Mouse (Mus musculus) 3134 (cell line): ENCODE measurements around the gene Glis3.

Experiments used
- DNase-seq: peaks from one replicate; pipeline ENCODE4 v3.0.0-alpha.2; 2011; ENCODE audit warnings: low spot score; ENCODE audit not compliant: insufficient read length; ENCODE audit errors: extremely low read depth

Glis3 gene

GRCm38 (mm10) chr19:28656882-28657281 is 23.0 kb downstream of the Glis3 start:
- no peak for DNase-seq

DNA sequence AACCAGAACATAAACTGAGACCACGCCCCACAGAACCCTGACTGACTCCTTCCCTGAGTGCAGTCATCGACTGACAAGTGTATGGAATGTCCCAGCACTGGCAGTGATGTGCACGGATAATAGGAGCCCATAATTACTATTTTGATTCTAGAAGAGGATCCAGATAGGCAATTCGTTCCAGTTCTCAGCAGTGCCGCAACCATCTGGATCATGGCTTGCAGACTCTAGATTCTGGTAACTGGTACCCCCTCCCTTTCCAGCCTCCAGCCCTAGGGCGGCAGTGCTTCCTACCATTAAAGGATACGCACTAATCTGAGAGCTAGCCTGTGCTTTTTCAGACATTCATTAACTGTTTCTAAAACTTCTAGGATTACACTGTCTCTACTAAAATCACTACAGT is 24.7 kb downstream of the Glis3 start:
- DNase-seq, result no peak

DNA sequence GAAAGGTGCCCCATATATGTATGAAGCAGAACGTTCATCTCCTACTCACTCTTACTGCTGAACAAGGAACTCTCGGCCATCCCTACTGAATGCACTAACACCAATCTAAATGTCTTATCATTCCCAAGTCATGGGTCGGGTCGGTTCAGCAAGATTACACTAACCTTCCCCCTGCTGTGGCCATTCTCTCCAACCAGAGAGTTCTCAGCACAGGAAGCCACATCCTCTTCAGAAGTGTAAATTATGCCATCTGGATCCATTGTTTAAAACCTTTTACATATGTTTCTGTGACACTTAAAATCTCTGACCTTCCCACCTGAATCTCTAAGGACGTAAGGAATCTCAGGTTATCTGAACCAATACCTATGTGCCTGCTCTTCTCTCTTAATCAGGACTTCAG is 29.0 kb downstream of the Glis3 start:
- DNase-seq, result no peak

DNA sequence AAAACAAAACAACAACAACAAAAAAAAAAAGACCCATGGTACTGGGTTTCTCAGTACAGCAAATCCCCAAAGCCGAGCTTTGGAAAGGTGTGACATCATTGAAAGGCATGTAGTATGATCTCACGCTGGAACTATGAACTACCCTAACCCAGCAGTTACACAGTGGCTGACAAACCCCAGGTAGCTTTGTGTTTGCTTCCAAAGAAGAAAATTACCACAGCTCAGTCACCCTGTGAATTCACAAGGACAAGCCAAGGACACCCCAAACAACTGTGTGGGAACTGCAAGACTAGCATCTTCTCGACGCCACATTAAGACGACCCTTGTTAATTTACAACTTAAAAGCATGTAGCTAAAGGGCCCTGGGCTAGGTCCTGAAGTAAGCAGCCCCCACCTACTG is 30.4 kb downstream of the Glis3 start:
- no peak for DNase-seq

GRCm38 (mm10) chr19:28648881-28649280 is 31.0 kb downstream of the Glis3 start:
- no peak for DNase-seq

DNA sequence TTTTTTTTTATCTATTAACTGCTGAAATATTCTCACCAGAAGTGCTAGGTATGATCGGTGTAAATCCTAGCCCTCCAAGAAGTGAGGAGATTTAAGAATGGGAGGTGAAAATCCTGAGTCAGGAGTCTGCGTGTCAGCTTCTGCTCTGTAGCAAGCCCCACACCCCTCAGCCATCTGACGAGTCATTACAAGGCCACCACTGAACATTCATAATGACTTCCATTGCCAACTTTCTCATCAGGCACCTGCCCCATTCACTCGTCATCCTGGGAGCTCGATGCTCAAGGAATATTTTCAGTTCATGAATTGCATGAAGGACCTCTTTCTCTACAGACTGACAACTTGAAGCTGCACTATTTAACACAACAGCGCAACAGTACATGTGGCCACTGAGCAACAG is 32.5 kb downstream of the Glis3 start:
- DNase-seq, result no peak

DNA sequence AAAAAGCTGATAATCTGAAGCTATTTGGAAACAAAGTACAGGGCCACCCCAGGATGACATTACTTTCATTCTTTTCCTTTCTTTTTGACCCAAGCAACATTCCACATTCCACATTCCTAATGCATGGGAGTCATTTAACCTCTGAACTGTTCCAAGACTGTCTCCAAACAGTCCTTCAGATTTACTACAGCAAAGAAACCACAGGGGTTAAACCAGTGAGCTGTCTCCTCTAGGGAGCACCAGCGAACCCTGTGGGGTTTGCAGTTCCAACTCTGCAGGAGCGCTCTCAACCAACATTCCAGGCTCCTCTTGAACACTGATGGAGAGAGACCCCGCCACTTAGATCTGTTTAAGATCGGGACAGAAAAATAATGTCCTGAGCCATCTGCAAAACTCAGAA is 33.6 kb downstream of the Glis3 start:
- peak; percentile 62 for DNase-seq

DNA sequence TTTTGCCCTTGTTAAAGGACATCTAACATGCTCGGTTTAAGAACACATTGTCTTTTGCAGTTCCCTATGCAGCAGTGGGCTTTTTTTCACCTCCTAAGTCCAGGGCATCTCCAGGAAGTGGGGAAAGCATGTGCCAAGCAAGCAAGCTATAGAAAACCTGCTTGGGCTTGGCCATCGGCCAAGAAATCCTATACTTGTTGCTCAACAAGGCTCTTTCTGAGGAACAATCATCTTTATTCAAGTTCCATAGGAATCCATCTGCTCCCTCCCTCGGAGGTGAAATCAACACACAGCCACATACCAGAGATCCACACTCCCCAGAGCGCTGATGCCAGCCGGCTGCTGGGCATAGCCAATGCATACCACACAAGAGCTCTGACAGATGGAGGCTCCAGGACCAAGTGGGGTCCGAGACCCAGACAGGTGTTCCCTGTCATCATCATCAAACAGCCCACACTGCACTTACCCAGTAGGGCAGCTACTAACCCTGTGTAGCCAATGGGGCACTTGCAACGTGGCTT is 39.0 kb downstream of the Glis3 start:
- DNase-seq, result no peak

DNA sequence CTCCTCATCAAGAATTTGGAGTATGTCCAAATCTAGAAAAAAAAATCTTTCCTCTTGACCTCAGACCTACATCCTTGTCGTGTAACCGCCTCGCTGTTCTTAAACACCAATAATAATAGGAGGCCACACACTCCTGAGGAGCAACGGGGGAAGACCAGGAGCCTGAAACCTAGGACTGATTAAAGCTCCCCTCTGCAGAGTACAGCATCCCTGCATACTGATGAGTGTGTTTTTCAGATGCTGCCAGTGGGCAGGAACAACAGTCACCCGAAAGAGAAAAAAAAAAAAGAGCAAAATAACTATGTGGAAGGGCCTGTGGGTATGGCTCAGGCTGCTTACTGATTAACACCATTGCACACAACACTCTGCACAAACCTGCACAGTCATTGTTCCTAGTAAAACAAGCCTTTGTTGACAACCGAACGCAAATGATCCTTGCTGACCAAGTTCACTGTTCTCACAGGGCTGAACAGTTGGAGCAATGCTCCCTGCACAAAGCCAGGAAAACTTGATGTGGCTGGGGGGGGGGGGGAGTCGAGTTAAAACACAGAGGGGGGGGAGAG is 43.8 kb downstream of the Glis3 start:
- no peak for DNase-seq

DNA sequence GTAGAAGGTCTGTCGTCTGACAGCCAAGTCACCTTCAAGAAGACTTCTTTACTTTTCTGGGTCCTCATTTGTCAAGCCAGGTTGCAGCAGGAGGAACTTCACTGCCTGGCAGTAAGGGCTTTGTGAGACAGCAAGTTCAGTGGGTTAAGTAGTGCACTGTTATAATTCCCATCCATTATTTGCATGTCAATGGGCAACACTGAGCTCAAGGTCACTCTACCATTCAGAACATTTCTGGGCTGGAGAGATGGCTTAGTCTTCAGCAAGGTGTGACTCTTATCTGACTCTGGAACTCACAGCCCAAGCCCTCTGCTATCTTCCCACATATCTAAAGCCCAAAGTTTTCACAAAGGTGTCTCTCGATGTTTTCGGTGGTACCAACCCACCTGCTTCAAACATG is 44.9 kb downstream of the Glis3 start:
- DNase-seq, result no peak

DNA sequence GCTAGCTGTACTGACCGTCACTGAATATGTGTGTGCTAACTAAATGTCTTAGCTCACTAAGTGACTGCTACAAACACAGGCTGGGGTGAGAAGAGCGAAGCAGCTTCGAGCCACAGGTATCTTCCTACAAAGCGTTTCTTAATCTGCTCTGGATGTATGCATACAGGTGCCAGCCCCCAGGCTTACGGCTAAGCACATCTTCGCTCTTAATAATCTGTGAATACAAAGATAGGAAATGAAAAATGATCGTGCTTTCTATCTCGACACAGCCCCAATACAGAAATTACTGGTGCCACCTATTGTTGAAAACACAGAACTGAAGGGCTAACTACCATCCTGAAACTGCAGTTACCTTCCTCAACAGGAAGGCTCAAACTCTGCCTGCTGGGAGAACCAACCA is 51.5 kb downstream of the Glis3 start:
- DNase-seq, result no peak

GRCm38 (mm10) chr19:28626189-28626588 is 53.7 kb downstream of the Glis3 start:
- no peak for DNase-seq

DNA sequence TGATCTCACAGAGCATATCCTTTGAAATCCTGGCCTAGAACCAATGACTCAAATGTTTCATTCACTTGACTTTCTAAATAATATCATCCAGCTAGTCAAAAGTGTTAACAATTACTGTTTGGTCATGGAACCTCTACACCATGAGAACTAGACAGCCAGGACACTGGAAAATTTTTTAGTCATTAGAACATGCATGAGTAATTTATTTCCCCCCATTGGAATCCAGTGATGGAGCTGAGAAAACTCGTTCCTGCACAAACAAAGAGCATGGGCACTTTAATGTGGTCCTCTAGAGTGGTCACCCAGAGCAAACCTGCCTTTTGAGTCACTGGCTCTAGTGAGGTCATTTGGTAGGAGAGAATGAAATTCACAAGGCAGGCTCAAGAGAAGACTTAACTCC is 55.3 kb downstream of the Glis3 start:
- peak; percentile 59 for DNase-seq

DNA sequence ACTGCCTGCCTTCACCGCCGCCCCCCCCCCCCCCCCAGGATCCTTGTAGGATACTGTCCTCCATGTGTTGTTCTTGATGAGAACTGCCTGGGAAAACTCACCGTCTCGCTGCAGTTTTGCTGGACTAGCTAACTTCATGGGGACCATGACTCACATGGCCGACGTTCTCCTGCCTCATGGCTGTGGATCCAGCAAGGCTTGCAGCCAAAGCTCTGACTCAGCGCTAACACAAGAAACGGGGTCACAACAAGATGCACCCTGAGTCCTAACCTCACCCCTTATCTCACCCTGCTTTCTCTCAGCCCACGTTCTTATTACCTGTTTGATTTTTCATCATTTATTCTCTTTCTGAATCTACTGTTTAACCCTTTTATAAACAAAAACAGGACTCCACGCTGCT is 56.2 kb downstream of the Glis3 start:
- peak; percentile 59 for DNase-seq

DNA sequence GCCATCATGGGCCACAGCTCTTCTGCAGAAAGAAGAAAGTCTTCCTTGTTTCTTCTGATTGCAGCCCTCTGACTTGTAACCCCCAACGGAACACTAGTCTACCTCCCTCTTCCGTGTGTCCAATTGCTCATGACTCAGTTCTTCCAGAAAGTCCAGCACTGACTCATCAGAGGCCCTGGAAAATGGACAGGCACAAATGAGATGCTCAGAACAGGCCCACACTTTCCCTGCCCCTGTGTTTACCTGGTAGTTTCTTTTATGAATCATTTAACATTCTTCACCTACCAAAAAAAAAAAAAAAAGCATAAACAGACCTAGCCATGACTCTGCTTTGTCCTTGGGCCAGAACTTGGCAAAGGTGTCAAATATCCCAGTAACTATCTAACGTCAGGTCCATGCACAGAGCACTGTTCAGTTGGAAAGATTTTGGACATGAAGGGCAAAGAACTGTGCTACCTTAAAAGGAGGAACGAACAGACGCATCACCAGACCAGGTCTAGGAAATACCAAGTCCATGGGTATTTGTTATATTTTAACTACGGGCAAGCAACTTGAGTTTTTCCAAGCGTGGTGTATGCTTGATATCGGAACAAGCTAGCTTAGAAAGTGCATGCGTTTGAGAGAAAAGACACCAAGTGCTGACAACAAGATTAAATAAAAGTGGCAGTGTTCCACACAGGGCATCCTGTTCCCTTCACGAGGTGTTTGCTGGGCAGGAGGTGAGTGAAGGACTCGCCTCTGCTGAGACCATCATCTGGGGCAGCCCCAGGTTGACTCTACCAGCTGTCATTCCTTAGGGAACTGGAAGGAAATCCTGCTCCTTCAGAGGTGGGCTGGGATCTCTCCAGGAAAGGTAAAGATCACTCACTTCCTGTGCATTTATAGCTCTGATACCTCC is 58.0 kb downstream of the Glis3 start:
- DNase-seq, result peak; percentile 65

DNA sequence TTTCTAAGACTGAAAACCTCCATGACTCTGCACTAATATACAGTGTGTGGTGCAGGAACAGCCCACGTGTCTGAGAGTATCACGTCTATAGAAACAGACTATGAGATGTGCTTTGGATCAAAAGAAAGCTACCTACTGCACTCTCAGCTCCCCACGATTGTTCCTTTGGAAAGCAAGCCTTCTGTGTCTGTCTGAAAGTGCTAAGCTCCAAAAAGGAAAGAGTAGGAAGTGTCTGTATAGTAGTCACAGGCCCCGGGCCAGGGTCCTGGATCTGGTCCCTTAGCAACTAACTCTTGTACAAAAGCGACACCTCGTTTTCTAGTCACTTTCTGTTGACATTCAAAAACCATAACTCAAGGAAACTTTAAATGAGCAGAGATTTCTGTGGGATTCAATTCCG is 62.1 kb downstream of the Glis3 start:
- DNase-seq, result no peak

GRCm38 (mm10) chr19:28617191-28617590 is 62.7 kb downstream of the Glis3 start:
- DNase-seq, result no peak

- DNase-seq, result no peak
Observed at GRCm38 (mm10) chr19:28616487-28616886, 63.4 kb downstream of the Glis3 start.

- no peak for DNase-seq
Observed at GRCm38 (mm10) chr19:28612249-28612648, 67.6 kb downstream of the Glis3 start.

GRCm38 (mm10) chr19:28608747-28609146 is 71.1 kb downstream of the Glis3 start:
- no peak for DNase-seq

- no peak for DNase-seq
Observed at GRCm38 (mm10) chr19:28608277-28608676, 71.6 kb downstream of the Glis3 start.

DNA sequence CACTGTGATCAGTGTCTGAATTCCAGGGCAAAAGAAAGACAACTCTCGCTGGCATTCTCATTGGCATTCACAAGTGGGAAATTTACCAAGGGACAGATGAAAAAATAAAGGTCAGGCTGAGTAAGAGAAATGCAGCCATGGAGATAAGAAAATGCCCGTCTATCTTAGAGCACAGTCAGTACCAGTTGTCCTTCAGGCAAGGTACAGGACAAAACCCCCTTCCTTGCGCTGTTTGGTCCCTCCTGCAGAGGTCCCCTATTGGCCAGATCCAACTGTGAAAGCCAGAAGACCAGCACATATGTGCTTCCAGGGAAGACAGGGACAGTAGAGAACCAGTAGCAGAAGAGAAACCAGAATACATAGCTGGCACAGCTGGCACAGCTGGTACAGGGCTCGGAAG is 79.0 kb downstream of the Glis3 start:
- no peak for DNase-seq
